Mouse (Mus musculus) liver, embryonic 18 days (tissue): ENCODE results near the gene 1700113H08Rik. TPM values are rescaled to one million over a fixed set of nuclear protein-coding genes. Genes with fewer than 3 reads are reported as not detected.

Source experiments
- polyA plus RNA-seq: library from polyadenylated mRNA; depleted of rRNA; stranded (reverse); fragments of >200 nt; gene quantifications from 2 replicates; pipeline ENCODE4 v1.2.3, GENCODE M21; 2012; rRNA removed

Gene 1700113H08Rik
- 0.02 and 0.06 TPM in 2 replicates for polyA plus RNA-seq

GRCm38 (mm10) chr10:87057500-87058250 lies at the start of gene 1700113H08Rik:
TSS of gene 1700113H08Rik (plus strand) at chr10:87058045.

Other genes with a start within 250 kb of the 1700113H08Rik start
- 16.9 and 21.6 TPM in 2 replicates for gene Stab2, start 50.0 kb upstream of the 1700113H08Rik start, polyA plus RNA-seq